Mouse (Mus musculus) cerebellum, adult 2 months (tissue): ENCODE data around the gene Olfr657. TPM values are rescaled to one million over a fixed set of nuclear protein-coding genes. Genes with fewer than 3 reads are reported as not detected.

ENCODE experiments used
- DNase-seq, 2 experiments: peaks; one replicate each; pipeline ENCODE4 v3.0.0; 2021
- H3K27ac ChIP-seq: fragments of 200-500 bp; 2 replicates; pipeline ENCODE4 v1.5.1; 2012; ENCODE audit warnings: low read length, control low read depth, inconsistent platforms; ENCODE audit not compliant: insufficient read depth
- H3K27me3 ChIP-seq: fragments of 200-500 bp; 2 replicates; pipeline ENCODE4 v1.6.1; 2012; ENCODE audit warnings: inconsistent platforms, mild to moderate bottlenecking, low read length, moderate library complexity; ENCODE audit not compliant: control insufficient read depth, insufficient read depth
- H3K4me1 ChIP-seq: fragments of 200-500 bp; 2 replicates; pipeline ENCODE4 v1.6.1; 2011; ENCODE audit warnings: low read length; ENCODE audit not compliant: control insufficient read depth, insufficient read depth
- H3K4me3 ChIP-seq: fragments of 200-500 bp; replicated peaks from 2 replicates; pipeline ENCODE3; 2011; ENCODE audit warnings: mild to moderate bottlenecking, low read depth, low read length, control low read depth; ENCODE audit not compliant: insufficient read depth
- CTCF ChIP-seq: fragments of 200-500 bp; IDR thresholded peaks from 2 replicates; pipeline ENCODE4 v1.5.1; 2011; ENCODE audit warnings: low read depth, mild to moderate bottlenecking, control low read depth, low read length, moderate library complexity, borderline replicate concordance; ENCODE audit not compliant: insufficient read depth
- POLR2A ChIP-seq: fragments of 200-500 bp; IDR thresholded peaks from 2 replicates; pipeline ENCODE4 v1.6.1; 2011; ENCODE audit warnings: low read length, control low read depth, borderline replicate concordance; ENCODE audit not compliant: insufficient read depth
- WGBS: fragments of 180-500 bp; shearing (Covaris S2); methylation state at CpG from one replicate; pipeline ENCODE4 v1.1.7; 2018; 5-methylcytosine and 5-hydroxymethylcytosine counted together
- polyA plus RNA-seq: library from polyadenylated mRNA; depleted of rRNA; stranded (reverse); fragments of >200 nt; gene quantifications from 2 replicates; pipeline ENCODE4 v1.2.3, GENCODE M21; 2012; rRNA removed

Olfr657 gene
- polyA plus RNA-seq, 1 experiment: not detected

DNA sequence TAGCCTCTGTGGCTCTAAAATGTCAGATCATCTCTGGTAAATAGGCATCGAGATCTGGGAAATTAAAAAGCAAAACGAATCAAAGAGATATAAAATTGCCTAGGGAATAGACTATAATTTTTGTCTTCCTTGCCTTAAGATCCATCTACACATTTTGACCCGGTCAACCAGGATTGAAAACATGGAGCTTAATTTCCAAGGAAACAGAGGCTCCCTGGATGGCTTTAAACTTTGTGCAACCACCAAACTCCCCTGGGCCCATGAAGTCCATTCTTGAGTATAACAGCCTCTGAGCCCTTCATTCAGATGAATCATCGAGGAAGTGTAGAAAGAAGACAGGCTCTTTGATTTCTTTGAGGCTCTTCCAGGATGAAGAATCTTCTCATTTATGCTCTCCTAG, 10.9 kb upstream of the Olfr657 start, which contains the start of gene Olfr656:
Olfr656 (plus strand) TSS at position 301 of the 400 bp plus-strand sequence.
- H3K4me1 ChIP-seq: no peaks in the 10 kb centered on the region; the same call in 1 of the 2 replicates
- no peak within 1 kb of the TSS for H3K4me3 ChIP-seq
- no peaks in the 10 kb centered on the region for H3K27me3 ChIP-seq
- DNase-seq: no peak
- TF ChIP-seq CTCF: no peak
- TF ChIP-seq POLR2A: no peak
- H3K27ac ChIP-seq: no peak within 1 kb of the TSS
- 68% methylated on average over 4 of the region's 4 CpGs for WGBS

DNA sequence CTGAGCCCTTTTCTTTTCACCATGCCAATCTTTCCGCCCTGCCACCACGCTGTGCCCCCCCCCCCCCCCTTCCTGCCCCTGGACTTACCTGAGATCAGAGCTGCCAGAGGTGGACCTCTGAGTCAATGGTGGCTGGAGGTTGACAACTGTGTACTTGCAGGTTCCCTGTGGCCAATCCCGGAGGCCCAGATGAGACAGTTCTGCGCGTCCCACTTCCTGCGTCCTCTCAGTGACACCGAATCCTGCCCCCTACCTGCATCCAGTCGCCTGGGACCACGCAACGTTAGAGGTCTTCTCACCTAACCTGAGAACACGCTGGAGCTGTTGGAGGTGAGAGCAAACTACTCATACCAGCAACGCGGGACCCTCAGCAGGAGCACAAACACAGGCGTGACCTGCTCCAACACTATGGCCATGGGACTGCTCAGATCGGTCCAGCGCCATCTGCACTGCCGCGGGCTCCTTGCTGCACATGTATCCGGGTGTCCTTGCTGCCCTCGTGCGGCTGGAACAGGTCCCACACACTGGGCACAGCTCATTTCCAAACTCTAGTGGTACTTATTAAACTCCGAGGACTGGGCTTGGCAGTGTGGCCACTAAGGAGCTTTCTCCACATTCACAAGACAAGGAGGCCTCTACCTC, 22.4 kb downstream of the Olfr657 start, which contains the start of gene Olfr658:
Olfr658 (minus strand) TSS at position 465 of the 642 bp plus-strand sequence.
- Histone ChIP-seq H3K27ac (no peak within 1 kb of the TSS), H3K4me1 (no peaks in the 10 kb centered on the region), H3K4me3 (no peak within 1 kb of the TSS), H3K27me3 (no peaks in the 10 kb centered on the region)
- DNase-seq: peak; percentile 8 to 16
- WGBS: 21% methylated on average over 22 of the region's 22 CpGs
- TF ChIP-seq CTCF (no peak), POLR2A (no peak)

DNA sequence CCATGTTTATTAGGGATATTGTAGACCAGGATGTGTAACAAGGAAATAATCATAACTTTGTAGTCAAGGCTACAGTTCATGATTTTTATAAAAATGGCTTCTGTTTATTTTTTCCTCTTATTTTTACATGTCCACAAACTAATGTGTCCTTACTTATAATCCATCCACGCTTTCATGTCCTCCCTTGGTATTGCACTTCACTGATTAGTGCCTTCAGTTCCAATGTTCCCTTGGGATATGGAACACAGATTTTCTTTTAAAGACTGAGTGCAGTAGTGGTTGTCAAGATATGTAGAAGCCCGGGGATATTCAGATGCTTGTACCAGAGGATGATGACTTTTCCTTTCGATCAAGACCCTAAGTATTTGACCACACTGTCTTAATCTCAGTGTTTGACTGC, 41.9 kb downstream of the Olfr657 start, which contains the start of gene Olfr659:
Olfr659 (plus strand) TSS at position 301 of the 400 bp plus-strand sequence.
- no peaks in the 10 kb centered on the region for H3K27me3 ChIP-seq
- TF ChIP-seq CTCF (no peak), POLR2A (no peak)
- DNase-seq: no peak
- no peaks in the 10 kb centered on the region for H3K4me1 ChIP-seq
- H3K4me3 ChIP-seq: no peak within 1 kb of the TSS
- no peak within 1 kb of the TSS for H3K27ac ChIP-seq
- 83% methylated on average over 3 of the region's 3 CpGs for WGBS

- no peak for TF ChIP-seq CTCF
- TF ChIP-seq POLR2A: no peak
- Histone ChIP-seq H3K27ac (no peak within 1 kb of the TSS), H3K4me3 (no peak within 1 kb of the TSS), H3K4me1 (no peaks in the 10 kb centered on the region), H3K27me3 (no peaks in the 10 kb centered on the region)
- WGBS: 83% methylated on average over 2 of the region's 2 CpGs
- DNase-seq: no peak
These were observed 61.6 kb downstream of the Olfr657 start, which contains the start of gene Olfr661 for GRCm38 (mm10) chr7:104686201-104686600. Gene Olfr661, plus strand, starts transcription at chr7:104686501.

Other genes with a start within 250 kb of the Olfr657 start
- gene Trim30c, start 224.0 kb upstream of the Olfr657 start, polyA plus RNA-seq: not detected in 2 replicates
- 1.6 TPM in 2 replicates for gene Trim30a, start 159.6 kb upstream of the Olfr657 start, polyA plus RNA-seq
- gene Trim30d, start 116.9 kb upstream of the Olfr657 start, polyA plus RNA-seq: 0.88 and 1.0 TPM in 2 replicates
- gene Olfr651, start 74.7 kb upstream of the Olfr657 start, polyA plus RNA-seq: not detected in 2 replicates
- gene Olfr652, start 63.9 kb upstream of the Olfr657 start, polyA plus RNA-seq: not detected in 2 replicates
- not detected in 2 replicates for gene Olfr653, start 47.5 kb upstream of the Olfr657 start, polyA plus RNA-seq
- gene Olfr654, start 37.8 kb upstream of the Olfr657 start, polyA plus RNA-seq: not detected in 2 replicates
- 0.11 and 0.16 TPM in 2 replicates for gene Olfr655, start 23.0 kb upstream of the Olfr657 start, polyA plus RNA-seq
- gene Olfr656, start 10.8 kb upstream of the Olfr657 start, polyA plus RNA-seq: not detected in 2 replicates
- gene Olfr658, start 22.5 kb downstream of the Olfr657 start, polyA plus RNA-seq: 0.25 and 0.52 TPM in 2 replicates
- not detected in 2 replicates for gene Olfr659, start 42.0 kb downstream of the Olfr657 start, polyA plus RNA-seq
- not detected in 2 replicates for gene Olfr661, start 61.7 kb downstream of the Olfr657 start, polyA plus RNA-seq
- not detected in 2 replicates for gene Usp17le, start 152.7 kb downstream of the Olfr657 start, polyA plus RNA-seq
- gene Usp17lb, start 217.8 kb downstream of the Olfr657 start, polyA plus RNA-seq: not detected in 2 replicates
- not detected in 2 replicates for gene Usp17la, start 232.2 kb downstream of the Olfr657 start, polyA plus RNA-seq